Mouse (Mus musculus) left cerebral cortex, postnatal 14 days (tissue): Measurements from ENCODE around the gene Scn3b. TPM values are rescaled to one million over a fixed set of nuclear protein-coding genes. Genes with fewer than 3 reads are reported as not detected.

Experiments
- DNase-seq, 2 experiments: peaks; one replicate each; pipeline ENCODE4 v3.0.0; 2021 to 2022; ENCODE audit warnings: low spot score in 2 of 2, mixed read lengths in 1 of 2
- intact Hi-C: fragments of 180-260 bp; cut with DNase I; formaldehyde crosslinking; loops from one replicate; pipeline ENCODE4 v1.15.1; 2025
- total RNA-seq, 2 experiments: library from RNA; stranded (reverse); gene quantifications; 2 replicates each; pipeline ENCODE4 v1.2.3; 2021

Scn3b gene
- total RNA-seq, 2 experiments from 2014 or later, result 112 to 124 TPM

DNA sequence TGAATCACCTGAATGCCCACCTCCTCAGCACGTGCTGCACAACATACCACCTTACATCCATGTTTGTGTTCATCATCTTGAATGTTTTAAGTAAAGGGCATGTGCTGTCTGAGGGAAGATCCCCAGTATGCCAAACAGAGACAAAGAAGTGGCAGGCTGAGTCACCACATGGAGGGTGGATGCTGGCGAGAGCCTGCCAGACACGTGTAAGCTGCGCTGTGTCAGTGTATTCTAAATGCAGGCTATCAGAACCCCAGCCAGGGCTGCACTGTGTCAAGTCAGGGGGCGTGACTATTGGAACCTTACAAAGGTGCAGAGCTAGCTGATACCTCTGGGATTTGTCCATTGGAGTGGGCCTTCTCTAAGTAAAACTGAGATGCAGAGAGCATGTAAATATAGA is 32.5 kb downstream of the Scn3b start:
- DNase-seq, result no peak
- intact Hi-C loops, result no loop called here

DNA sequence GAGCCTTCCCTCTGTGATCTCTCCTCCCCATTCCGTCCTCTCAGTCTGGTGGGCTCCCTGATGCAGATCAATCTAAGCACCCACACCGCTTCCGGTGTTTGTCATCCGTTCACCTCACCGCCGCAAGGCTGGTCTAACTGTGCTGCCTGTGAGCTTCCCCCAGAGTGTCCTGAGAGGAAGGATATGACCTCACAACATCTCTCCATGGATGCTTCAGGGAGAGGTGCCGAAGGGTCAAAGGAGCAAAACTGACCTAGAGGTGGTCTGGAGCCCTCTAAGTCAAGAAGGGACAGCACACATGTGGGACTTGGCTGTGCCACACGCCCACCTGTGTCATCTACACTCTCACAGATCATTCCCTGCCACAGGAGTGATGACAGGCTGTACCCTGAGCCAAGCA is 33.4 kb downstream of the Scn3b start:
- intact Hi-C loops, result no loop called here
- DNase-seq, result no peak

- no peak for DNase-seq
- intact Hi-C loops, result no loop called here
Observed at GRCm38 (mm10) chr9:40304243-40304642, 35.2 kb downstream of the Scn3b start.

GRCm38 (mm10) chr9:40307311-40307710 is 38.3 kb downstream of the Scn3b start:
- DNase-seq, result no peak

GRCm38 (mm10) chr9:40309876-40310275 is 40.9 kb downstream of the Scn3b start:
- intact Hi-C loops, result no loop called here
- DNase-seq, result no peak

More at GRCm38 (mm10) chr9:40307311-40307710, 38.3 kb downstream of the Scn3b start:
- intact Hi-C loops, result no loop called here

GRCm38 (mm10) chr9:40311813-40312212 is 42.8 kb downstream of the Scn3b start:
- intact Hi-C loops, result no loop called here

GRCm38 (mm10) chr9:40316865-40317660 is 48.0 kb downstream of the Scn3b start:
- DNase-seq, result no peak
- intact Hi-C loops, result no loop called here

More at GRCm38 (mm10) chr9:40311813-40312212, 42.8 kb downstream of the Scn3b start:
- no peak for DNase-seq

GRCm38 (mm10) chr9:40317735-40318134 is 48.7 kb downstream of the Scn3b start:
- DNase-seq, result no peak
- intact Hi-C loops, result no loop called here

DNA sequence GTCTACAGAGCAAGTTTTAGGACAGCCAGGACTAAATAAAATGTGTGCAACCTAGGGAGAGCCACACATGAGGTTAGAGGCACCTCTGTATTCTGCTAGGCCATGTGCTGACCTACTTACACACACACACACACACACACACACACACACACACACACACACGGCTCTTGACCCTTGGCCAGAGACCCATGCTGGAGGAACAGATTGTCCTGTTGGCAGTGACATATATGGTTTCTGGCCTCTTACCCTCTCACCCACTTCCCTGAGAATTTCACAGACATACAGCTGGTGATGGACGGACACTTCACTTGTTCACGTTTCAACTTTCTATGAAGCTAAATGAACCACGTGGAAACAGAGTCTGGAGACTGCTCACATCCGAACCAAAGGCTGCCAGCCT is 49.8 kb downstream of the Scn3b start:
- no peak for DNase-seq
- intact Hi-C loops, result no loop called here

- intact Hi-C loops, result no loop called here
- DNase-seq, result no peak
Observed at GRCm38 (mm10) chr9:40320405-40320804, 51.4 kb downstream of the Scn3b start.

DNA sequence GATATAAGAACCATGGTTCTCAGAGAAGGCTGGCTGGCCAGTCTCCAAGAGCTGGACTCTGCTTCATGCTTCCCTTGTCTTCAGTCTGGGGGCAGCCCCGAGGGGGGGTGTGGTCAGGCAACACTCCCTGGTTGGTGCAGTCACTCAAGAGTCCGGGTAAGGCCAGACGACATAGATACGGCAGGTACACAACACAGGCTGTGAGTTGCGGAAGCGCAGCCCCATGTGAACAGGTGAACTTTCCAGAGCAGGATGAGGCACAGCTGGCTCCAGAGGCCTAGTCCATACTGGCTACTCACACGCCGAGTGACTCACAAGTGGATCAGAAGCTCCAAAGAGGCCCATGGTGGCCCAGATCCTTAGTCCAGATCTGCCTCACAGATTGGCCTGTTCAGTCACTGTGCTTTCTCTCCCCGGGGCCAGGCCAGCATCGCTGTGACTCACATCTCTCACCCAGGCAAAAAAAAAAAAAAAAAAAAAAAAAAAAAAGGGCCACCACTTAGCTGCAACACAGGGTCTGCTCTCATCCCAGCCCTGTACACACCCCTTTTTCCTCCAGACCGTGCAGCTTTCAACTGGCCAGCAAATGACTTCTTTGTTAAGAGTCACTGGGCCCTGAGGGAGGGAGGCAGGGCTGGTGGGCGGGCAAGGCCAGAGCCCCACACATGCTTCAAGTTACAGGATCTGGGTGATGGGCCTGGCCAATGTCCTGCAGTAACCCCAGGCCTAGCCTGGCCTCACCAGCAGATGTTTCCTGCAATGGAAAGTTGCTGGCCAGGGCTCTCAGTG is 52.1 kb downstream of the Scn3b start:
- peak; percentile 40 to 76 for DNase-seq
- intact Hi-C loops, result no loop called here

GRCm38 (mm10) chr9:40321668-40322003 is 52.6 kb downstream of the Scn3b start:
- DNase-seq, result no peak
- intact Hi-C loops, result no loop called here

DNA sequence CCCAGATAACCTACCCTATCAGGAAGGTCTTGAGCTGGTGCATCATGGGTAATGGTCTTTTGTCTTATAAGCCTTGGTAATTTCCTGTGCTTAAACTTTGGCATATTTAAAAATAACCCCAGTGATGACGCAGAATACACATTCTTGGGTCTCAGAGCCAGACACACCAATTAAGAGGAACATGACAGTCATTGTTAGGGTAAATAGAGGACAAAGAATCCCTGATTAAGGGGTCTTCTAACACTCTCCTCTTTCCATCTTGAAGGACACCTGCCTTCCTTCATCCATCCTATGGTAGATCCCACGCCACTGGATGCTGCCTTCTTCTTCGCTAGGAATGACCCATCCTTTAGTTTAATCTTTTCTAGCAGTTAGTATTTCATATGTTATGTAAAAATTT is 53.4 kb downstream of the Scn3b start:
- intact Hi-C loops, result no loop called here
- DNase-seq, result no peak

DNA sequence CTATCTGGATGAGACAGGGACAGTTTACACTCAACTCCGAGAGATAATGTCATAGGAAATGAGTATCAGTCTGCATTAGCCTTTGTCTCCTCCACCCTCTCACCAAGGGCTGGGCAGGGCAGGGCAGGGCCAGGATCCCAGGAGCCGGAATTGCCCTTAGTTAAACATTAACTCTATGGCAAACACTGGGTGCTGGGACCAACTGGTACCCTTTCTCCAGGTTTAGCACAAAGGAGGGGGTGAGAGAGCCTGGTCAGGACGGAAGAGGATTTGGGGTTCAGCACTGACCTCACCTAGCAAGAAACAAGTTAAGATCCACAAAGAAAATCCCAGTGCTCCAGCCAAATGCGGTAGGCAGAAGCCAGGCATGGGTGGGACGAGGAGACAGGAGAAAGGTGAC is 54.2 kb downstream of the Scn3b start:
- intact Hi-C loops, result no loop called here
- DNase-seq, result no peak

DNA sequence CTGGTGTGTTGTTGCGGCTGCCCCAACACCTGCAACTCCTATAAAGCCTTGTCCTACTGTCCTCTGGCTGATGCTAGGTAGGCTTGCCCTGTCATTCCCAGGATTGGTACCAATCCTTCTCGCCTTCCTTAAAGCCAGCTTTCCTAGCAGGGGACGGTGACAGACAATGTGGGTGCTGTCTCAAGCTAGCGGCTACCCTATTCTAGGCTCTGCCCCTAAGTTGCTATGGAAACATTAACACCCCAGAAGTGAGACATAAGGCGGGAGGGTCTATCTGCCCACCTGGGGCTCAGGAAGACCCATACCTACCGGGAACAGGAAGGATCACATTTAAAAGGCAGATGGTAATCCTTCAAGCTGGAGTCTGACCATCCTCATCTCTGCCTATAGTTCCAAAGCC is 54.8 kb downstream of the Scn3b start:
- intact Hi-C loops, result no loop called here
- no peak for DNase-seq

GRCm38 (mm10) chr9:40324232-40324792 is 55.3 kb downstream of the Scn3b start:
- DNase-seq, result no peak
- intact Hi-C loops, result no loop called here

DNA sequence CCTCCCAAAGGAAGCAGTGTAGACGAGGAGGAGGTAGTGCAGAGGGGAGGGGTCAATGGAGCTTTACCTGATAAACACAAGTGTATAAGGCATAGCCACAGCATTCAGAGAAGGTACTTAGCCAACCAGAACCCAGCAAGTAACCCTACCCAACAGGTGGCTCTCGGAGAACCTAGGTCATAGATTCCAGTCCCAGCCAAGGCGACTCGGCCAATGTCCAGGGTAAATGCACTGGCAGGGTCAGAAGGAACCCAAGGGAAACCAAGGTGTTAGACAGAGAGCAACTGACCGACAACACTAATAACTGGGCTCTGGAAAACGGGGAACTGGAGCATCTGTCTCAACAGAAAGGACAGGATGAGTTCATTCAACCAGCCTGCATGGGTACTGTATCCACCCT is 55.8 kb downstream of the Scn3b start:
- intact Hi-C loops, result no loop called here
- DNase-seq, result no peak

- intact Hi-C loops, result no loop called here
- no peak for DNase-seq
Observed at GRCm38 (mm10) chr9:40326260-40326915, 57.4 kb downstream of the Scn3b start.

- intact Hi-C loops, result loop anchor here (1.0 kb wide), 1 partner anchor 102 kb away; no protein-coding TSS in a partner anchor
- DNase-seq, result peak; percentile 87 to 88
Observed at GRCm38 (mm10) chr9:40330609-40331382, 61.8 kb downstream of the Scn3b start.
